Mouse (Mus musculus) erythroblast, embryonic 14.5 days (primary cell): ENCODE data around the gene Tbxa2r.

Source experiments
- GATA1 ChIP-seq: IDR thresholded peaks from 2 replicates; pipeline ENCODE4 v1.6.1; 2012; ENCODE audit warnings: low read length, inconsistent platforms, mixed read lengths
- TAL1 ChIP-seq: IDR thresholded peaks from 3 replicates; pipeline ENCODE4 v1.6.1; 2012; ENCODE audit warnings: low read length, inconsistent platforms, mixed read lengths

DNA sequence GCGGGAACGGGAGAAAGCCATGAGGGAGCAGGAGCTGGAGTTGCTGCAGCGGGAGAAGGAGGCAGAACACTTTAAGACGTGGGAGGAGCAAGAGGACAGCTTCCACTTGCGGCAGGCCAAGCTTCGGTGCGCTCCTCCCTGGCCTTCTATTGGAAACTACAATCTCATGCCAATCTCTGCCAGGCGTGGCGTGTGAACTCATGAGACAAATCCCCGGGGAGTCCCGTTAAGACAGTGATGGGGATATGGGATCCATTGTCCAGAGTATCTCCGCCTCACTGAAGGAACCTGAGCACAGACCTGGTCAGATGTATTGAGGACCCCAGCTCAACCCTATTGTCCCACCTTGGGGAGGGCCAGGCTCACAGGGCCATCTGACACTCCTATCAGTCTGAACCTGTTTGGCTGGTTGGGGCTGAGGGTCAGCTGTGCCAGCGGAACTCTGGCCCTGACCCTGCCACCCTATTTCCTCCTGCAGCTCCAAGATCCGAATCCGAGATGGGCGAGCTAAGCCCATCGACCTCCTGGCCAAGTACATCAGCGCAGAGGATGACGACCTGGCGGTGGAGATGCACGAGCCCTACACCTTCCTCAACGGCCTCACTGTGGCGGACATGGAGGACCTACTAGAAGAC lies 5.3 kb upstream of the Tbxa2r start:
- TF ChIP-seq TAL1 (no peak), GATA1 (no peak)
